ENCODE assay signal across 15 mouse cellular contexts in genomic region chr10:25437586-25438298, GRCm38 (mm10).
DNase-seq lines count a peak whose midpoint lies in the region; ATAC-seq and TF ChIP-seq lines count a peak whose summit lies in the region.
"Had no signal": no experiment of that assay in that cellular context is flagged by ENCODE, and none has a peak within 500 bp of the region (broad histone marks: within the 10 kb centered on the region; RNA-seq: fewer than 3 reads in every experiment).

No protein-coding gene starts in this region.

- no peak overlapping the region for H3K4me2 ChIP-seq in embryonic facial prominence, embryonic 13.5 days
- H3K4me2 ChIP-seq: liver, embryonic 13.5 days had no signal

- H3K36me3 ChIP-seq in embryonic facial prominence, embryonic 13.5 days, result peaks cover 6% of the 10 kb centered on the region; the same call in 1 of the 2 replicates
- no peaks in the 10 kb centered on the region for H3K36me3 ChIP-seq in thymus, adult 2 months (ENCODE audit: control insufficient read depth, insufficient read depth, low read length)
- H3K36me3 ChIP-seq: liver, embryonic 13.5 days had no signal

- no peak for TF ChIP-seq POLR2A in thymus, adult 2 months (IDR thresholded peaks at IDR 0.05; ENCODE audit: control insufficient read depth, extremely low read depth, insufficient read depth, low read length, poor library complexity)

- intact Hi-C loops in gastrocnemius, adult 2 months (cut with DNase I), result no loop called here
- intact Hi-C loops in gastrocnemius, postnatal 36 days (cut with DNase I), result no loop called here

- H3K4me3 ChIP-seq in gastrocnemius, adult 2 months, result no peak overlapping the region; the same call in 1 of the 2 replicates
- no peak overlapping the region for H3K4me3 ChIP-seq in embryonic facial prominence, embryonic 13.5 days
- H3K4me3 ChIP-seq in thymus, adult 2 months (ENCODE audit: control insufficient read depth, insufficient read depth, low read length), result no peak overlapping the region
- H3K4me3 ChIP-seq: heart, adult 2 months; liver, embryonic 13.5 days had no signal

- peaks cover 63% of the 10 kb centered on the region for H3K4me1 ChIP-seq in embryonic facial prominence, embryonic 13.5 days
- H3K4me1 ChIP-seq in thymus, adult 2 months (replicated peaks; ENCODE audit: control insufficient read depth, insufficient read depth, low read length), result peaks cover 19% of the 10 kb centered on the region

- DNase-seq in gastrocnemius, adult 2 months, result no peak
- DNase-seq in gastrocnemius, postnatal 36 days, result no peak
- DNase-seq in A20 (ENCODE audit: low read depth, low spot score), result peak; percentile 88
- DNase-seq in thymus, adult 2 months, result peak; percentile 63
- DNase-seq in cerebellum, adult 18-20 months, result no peak
- no peak for DNase-seq in kidney, adult 9 months
- no peak for DNase-seq in neural tube, embryonic 10.5 days (ENCODE audit: extremely low spot score, low spot score)
- DNase-seq: cerebellum, postnatal 14 days; heart, adult 2 months; heart, postnatal 14 days; liver, embryonic 13.5 days; midbrain, embryonic 14.5 days; right cerebral cortex, adult 18-20 months had no signal

- TF ChIP-seq CTCF in gastrocnemius, adult 2 months (IDR thresholded peaks at IDR 0.05), result no peak
- no peak for TF ChIP-seq CTCF in thymus, adult 2 months (IDR thresholded peaks at IDR 0.05; ENCODE audit: borderline replicate concordance, control insufficient read depth, extremely low read depth, insufficient read depth, low read length, poor library complexity)

- no peak for ATAC-seq in embryonic facial prominence, embryonic 13.5 days (ENCODE audit: insufficient number of reproducible peaks, insufficient read depth, low FRiP score, low TSS enrichment, low read depth)
- ATAC-seq: inflammation-experienced regulatory T-cells, adult 6 months had no signal

- no peak overlapping the region for H3K9ac ChIP-seq in embryonic facial prominence, embryonic 13.5 days
- H3K9ac ChIP-seq: liver, embryonic 13.5 days had no signal

- no peaks in the 10 kb centered on the region for H3K27me3 ChIP-seq in embryonic facial prominence, embryonic 13.5 days
- H3K27me3 ChIP-seq in thymus, adult 2 months (ENCODE audit: control insufficient read depth, insufficient read depth, low read length), result no peaks in the 10 kb centered on the region
- H3K27me3 ChIP-seq: liver, embryonic 13.5 days had no signal

- WGBS in embryonic facial prominence, embryonic 13.5 days, result 84% methylated on average over 6 of the region's 6 CpGs
- WGBS in thymus, adult 2 months, result 69% methylated on average over 6 of the region's 6 CpGs

- H3K27ac ChIP-seq in gastrocnemius, adult 2 months, result peak overlapping the region; percentile 70
- H3K27ac ChIP-seq in embryonic facial prominence, embryonic 13.5 days, result peak overlapping the region; percentile 78
- H3K27ac ChIP-seq in thymus, adult 2 months (ENCODE audit: control insufficient read depth, insufficient read depth, low read length), result no peak overlapping the region; the same call in 1 of the 2 replicates
- H3K27ac ChIP-seq: liver, embryonic 13.5 days had no signal

- H3K9me3 ChIP-seq in embryonic facial prominence, embryonic 13.5 days, result no peaks in the 10 kb centered on the region
- H3K9me3 ChIP-seq: liver, embryonic 13.5 days had no signal

Comparison
In these comparisons a context has a peak if more than half of its experiments do, and no peak if none do; other contexts are left out.
1. DNase-seq: peak in A20 (single experiment) and thymus, adult 2 months (single experiment); none in gastrocnemius, adult 2 months (single experiment), gastrocnemius, postnatal 36 days (0 of 2), cerebellum, adult 18-20 months (0 of 2), kidney, adult 9 months (single experiment) and neural tube, embryonic 10.5 days (single experiment).